Mouse (Mus musculus) adrenal gland, adult 2 months (tissue): ENCODE results near the gene Hnrnpf. TPM values are rescaled to one million over a fixed set of nuclear protein-coding genes. Genes with fewer than 3 reads are reported as not detected.

ENCODE experiments used
- DNase-seq: peaks from one replicate; pipeline ENCODE4 v3.0.0; 2021
- polyA plus RNA-seq: library from polyadenylated mRNA; depleted of rRNA; stranded (reverse); fragments of >200 nt; gene quantifications from 2 replicates; pipeline ENCODE4 v1.2.3, GENCODE M21; 2012
- total RNA-seq, 2 experiments: library from RNA; stranded (reverse); gene quantifications; 2 replicates each; pipeline ENCODE4 v1.2.3; 2021

Hnrnpf gene
- total and polyA plus RNA-seq, 3 experiments = 43.5 to 305 (median 299) TPM

GRCm38 (mm10) chr6:117891369-117892160 lies 8.6 kb upstream of the Hnrnpf start:
- DNase-seq = peak; percentile 50

- no peak for DNase-seq
Measured at GRCm38 (mm10) chr6:117892386-117892785, 7.7 kb upstream of the Hnrnpf start.

GRCm38 (mm10) chr6:117893435-117893834 lies 6.7 kb upstream of the Hnrnpf start:
- DNase-seq = no peak

GRCm38 (mm10) chr6:117897800-117898199 lies 2.3 kb upstream of the Hnrnpf start:
- DNase-seq = no peak

- DNase-seq = no peak
Measured at GRCm38 (mm10) chr6:117901510-117902402, 1.6 kb downstream of the Hnrnpf start.

- DNase-seq = no peak
Measured at GRCm38 (mm10) chr6:117902556-117902955, 2.4 kb downstream of the Hnrnpf start.

- no peak for DNase-seq
Measured at GRCm38 (mm10) chr6:117903836-117904235, 3.7 kb downstream of the Hnrnpf start.

- peak; percentile 21 for DNase-seq
Measured at GRCm38 (mm10) chr6:117905260-117905930, 5.3 kb downstream of the Hnrnpf start.

GRCm38 (mm10) chr6:117906015-117906531 lies 5.9 kb downstream of the Hnrnpf start:
- DNase-seq = no peak

- peak; percentile 98 for DNase-seq
Measured at GRCm38 (mm10) chr6:117906590-117907271, 6.6 kb downstream of the Hnrnpf start.

- peak; percentile 95 for DNase-seq
Measured at GRCm38 (mm10) chr6:117907301-117907978, 7.3 kb downstream of the Hnrnpf start.

- DNase-seq = no peak
Measured at GRCm38 (mm10) chr6:117907979-117908355, 7.8 kb downstream of the Hnrnpf start.

- no peak for DNase-seq
Measured at GRCm38 (mm10) chr6:117908424-117908900, 8.3 kb downstream of the Hnrnpf start.

GRCm38 (mm10) chr6:117910120-117910661 lies 10.1 kb downstream of the Hnrnpf start:
- no peak for DNase-seq

- no peak for DNase-seq
Measured at GRCm38 (mm10) chr6:117914541-117914940, 14.4 kb downstream of the Hnrnpf start.

GRCm38 (mm10) chr6:117916205-117916736 lies 16.1 kb downstream of the Hnrnpf start:
- no peak for DNase-seq

GRCm38 (mm10) chr6:117916737-117917426 lies 16.8 kb downstream of the Hnrnpf start:
- peak; percentile 92 for DNase-seq

- DNase-seq = peak; percentile 69
Measured at GRCm38 (mm10) chr6:117917576-117917975, 17.5 kb downstream of the Hnrnpf start.

GRCm38 (mm10) chr6:117918043-117918442 lies 17.9 kb downstream of the Hnrnpf start:
- DNase-seq = no peak
